Mouse (Mus musculus) lung, embryonic 14.5 days (tissue): ENCODE measurements around the gene Pdcd11. TPM values are rescaled to one million over a fixed set of nuclear protein-coding genes. Genes with fewer than 3 reads are reported as not detected.

Source experiments
- ATAC-seq: fragments of 200-750 bp; cut with Nextera tagmentation; 2 replicates; pipeline ENCODE4 v1.8.0; 2017; ENCODE audit warnings: mild to moderate bottlenecking, moderate TSS enrichment, moderate library complexity; ENCODE audit not compliant: insufficient read depth
- DNase-seq: peaks from one replicate; pipeline ENCODE4 v3.0.0-alpha.2; 2015
- H3K27ac ChIP-seq: fragments of 300-500 bp; sonication (generic); 2 replicates; pipeline ENCODE4 v1.5.1; 2014; ENCODE audit warnings: low read depth, mild to moderate bottlenecking, moderate library complexity
- H3K27me3 ChIP-seq: fragments of 300-500 bp; sonication (generic); 2 replicates; pipeline ENCODE4 v1.6.1; 2014; ENCODE audit warnings: low read length, control low read depth; ENCODE audit not compliant: insufficient read depth
- H3K36me3 ChIP-seq: fragments of 300-500 bp; sonication (generic); 2 replicates; pipeline ENCODE4 v1.6.1; 2014; ENCODE audit warnings: control low read depth; ENCODE audit not compliant: insufficient read depth
- H3K4me1 ChIP-seq: fragments of 300-500 bp; sonication (generic); 2 replicates; pipeline ENCODE4 v1.6.1; 2014; ENCODE audit warnings: antibody characterized with exemption, control low read depth; ENCODE audit not compliant: insufficient read depth
- H3K4me2 ChIP-seq: fragments of 300-500 bp; sonication (generic); 2 replicates; pipeline ENCODE4 v1.6.1; 2014; ENCODE audit warnings: mild to moderate bottlenecking
- H3K4me3 ChIP-seq: fragments of 300-500 bp; sonication (generic); 2 replicates; pipeline ENCODE4 v1.5.1; 2014; ENCODE audit warnings: low read depth, low read length
- H3K9ac ChIP-seq: fragments of 300-500 bp; sonication (generic); 2 replicates; pipeline ENCODE4 v1.6.1; 2014
- H3K9me3 ChIP-seq: fragments of 300-500 bp; sonication (generic); 2 replicates; pipeline ENCODE4 v1.6.1; 2016; ENCODE audit warnings: low read depth, low read length, control low read depth
- CTCF ChIP-seq: IDR thresholded peaks from 2 replicates; pipeline ENCODE4 v1.5.1; 2016; ENCODE audit warnings: antibody characterized with exemption, low read depth
- WGBS: fragments of 180-500 bp; shearing (Covaris S2); extraction: QIAGEN DNeasy Blood & Tissue Kit; methylation state at CpG from one replicate; pipeline ENCODE4 v1.1.7; 2014; 5-methylcytosine and 5-hydroxymethylcytosine counted together
- polyA plus RNA-seq: library from polyadenylated mRNA; unstranded; fragments of >200 nt; fragmentation: Nextera tagmentation; extraction: Ambion mirVana; gene quantifications from 2 replicates; pipeline ENCODE4 v1.2.1, GENCODE M21; 2014

Pdcd11 gene
- polyA plus RNA-seq, 1 experiment from 2014 or later = 13.3 TPM

- ATAC-seq = peak; percentile 55
- Histone ChIP-seq H3K9me3 (no peaks in the 10 kb centered on the region; the same call in 1 of the 2 replicates), H3K27me3 (peaks cover 33% of the 10 kb centered on the region), H3K27ac (peak within 1 kb of the TSS; percentile 12), H3K36me3 (no peaks in the 10 kb centered on the region), H3K4me1 (peaks cover 4% of the 10 kb centered on the region; the same call in 1 of the 2 replicates), H3K4me2 (peak within 1 kb of the TSS; percentile 100), H3K9ac (peak within 1 kb of the TSS; percentile 57), H3K4me3 (peak within 1 kb of the TSS; percentile 69)
- WGBS = under 1% methylated on average over 73 of the region's 98 CpGs
- DNase-seq = peak; percentile 74
- no peak for TF ChIP-seq CTCF
Measured at GRCm38 (mm10) chr19:47178431-47179271, 88.1 kb downstream of the Pdcd11 start, which contains the start of gene Neurl1a. TSS of gene Neurl1a (plus strand) at chr19:47178820.

DNA sequence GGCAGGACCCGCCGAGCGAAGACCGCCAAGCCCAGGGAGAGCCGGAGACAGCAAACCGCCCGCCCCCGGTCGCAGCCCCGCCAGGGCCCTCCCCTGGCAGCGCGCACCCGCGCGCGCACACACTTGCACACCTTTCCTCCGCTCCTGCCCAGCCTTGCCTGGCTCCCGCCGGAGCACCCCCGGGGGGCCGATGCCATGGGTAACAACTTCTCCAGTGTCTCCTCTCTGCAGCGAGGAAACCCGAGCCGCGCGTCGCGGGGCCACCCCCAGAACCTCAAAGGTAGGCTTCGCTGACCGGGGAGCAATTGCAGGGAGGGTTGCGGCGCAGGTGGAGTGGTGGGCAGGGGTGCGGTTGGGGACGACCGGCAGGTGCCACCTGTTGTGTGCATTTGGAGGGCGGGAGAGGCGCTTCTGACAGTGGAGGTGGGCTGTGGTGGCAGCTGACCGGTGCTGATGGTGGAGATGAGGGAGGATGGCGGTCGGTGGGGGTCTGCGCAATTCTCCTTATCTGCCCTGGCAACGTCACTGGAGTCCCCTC is 88.8 kb downstream of the Pdcd11 start:
- Histone ChIP-seq H3K27me3 (peaks cover 33% of the 10 kb centered on the region), H3K4me3 (peak overlapping the region; percentile 69)
- ATAC-seq = peak; percentile 9

DNA sequence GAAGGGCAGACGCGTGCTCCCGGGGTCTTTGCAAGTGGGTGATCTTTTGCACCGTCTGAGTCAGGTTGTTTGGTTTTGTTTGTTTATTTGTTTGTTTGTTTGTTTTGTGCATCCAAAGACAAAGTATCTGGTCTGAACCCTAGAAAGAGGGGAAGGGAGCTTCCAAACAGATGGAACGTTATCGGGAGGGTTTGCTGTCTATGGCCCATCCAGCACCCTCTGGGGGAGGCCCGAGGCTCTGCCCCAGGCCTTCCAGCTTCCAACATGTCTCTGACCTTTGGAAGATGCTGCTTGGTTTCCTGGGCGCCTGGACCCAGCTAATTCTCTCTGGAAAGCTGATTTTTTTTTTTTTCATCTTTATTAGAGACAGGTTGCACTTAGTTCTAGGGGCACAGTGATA is 89.4 kb downstream of the Pdcd11 start:
- peaks cover 33% of the 10 kb centered on the region for H3K27me3 ChIP-seq
- 17% methylated on average over 8 of the region's 8 CpGs for WGBS
- H3K4me3 ChIP-seq = peak overlapping the region; percentile 69
- DNase-seq (no peak), ATAC-seq (no peak)
- no peak for TF ChIP-seq CTCF
- H3K4me2 ChIP-seq = peak overlapping the region; percentile 100
- H3K36me3 ChIP-seq = no peaks in the 10 kb centered on the region
- no peak overlapping the region for H3K27ac ChIP-seq
- no peaks in the 10 kb centered on the region; the same call in 1 of the 2 replicates for H3K9me3 ChIP-seq
- H3K9ac ChIP-seq = peak overlapping the region; percentile 57; the same call in 1 of the 2 replicates
- H3K4me1 ChIP-seq = peaks cover 4% of the 10 kb centered on the region; the same call in 1 of the 2 replicates

More for the DNA sequence above, 88.8 kb downstream of the Pdcd11 start:
- DNase-seq = peak; percentile 30
- peak overlapping the region; percentile 12; the same call in 1 of the 2 replicates for H3K27ac ChIP-seq
- no peaks in the 10 kb centered on the region for H3K36me3 ChIP-seq
- WGBS = under 1% methylated on average over 42 of the region's 42 CpGs
- H3K4me1 ChIP-seq = peaks cover 4% of the 10 kb centered on the region; the same call in 1 of the 2 replicates
- TF ChIP-seq CTCF = no peak
- H3K4me2 ChIP-seq = peak overlapping the region; percentile 100
- H3K9ac ChIP-seq = peak overlapping the region; percentile 57
- no peaks in the 10 kb centered on the region; the same call in 1 of the 2 replicates for H3K9me3 ChIP-seq

Other genes starting within 250 kb of the Pdcd11 start
- gene Ina, start 76.1 kb upstream of the Pdcd11 start, polyA plus RNA-seq = 0.37 and 0.58 TPM in 2 replicates
- 69.5 and 81.2 TPM in 2 replicates for gene Nt5c2, start 75.6 kb upstream of the Pdcd11 start, polyA plus RNA-seq
- 22.8 and 26.7 TPM in 2 replicates for gene Pcgf6, start 39.9 kb upstream of the Pdcd11 start, polyA plus RNA-seq
- gene Taf5, start 23.0 kb upstream of the Pdcd11 start, polyA plus RNA-seq = 9.5 and 9.7 TPM in 2 replicates
- 956 and 1,068 TPM in 2 replicates for gene Usmg5, start 121 bp upstream of the Pdcd11 start, polyA plus RNA-seq
- 2.4 and 2.6 TPM in 2 replicates for gene Calhm2, start 47.5 kb downstream of the Pdcd11 start, polyA plus RNA-seq
- not detected in 2 replicates for gene Calhm1, start 53.5 kb downstream of the Pdcd11 start, polyA plus RNA-seq
- not detected in 2 replicates for gene Calhm3, start 67.0 kb downstream of the Pdcd11 start, polyA plus RNA-seq
- 7.6 and 8.0 TPM in 2 replicates for gene Neurl1a, start 88.1 kb downstream of the Pdcd11 start, polyA plus RNA-seq